Mouse (Mus musculus): Measurements from ENCODE around the gene Gm9008.
"Not testable (repeated sequence)": the region's sequence is repeated elsewhere in the genome, so short reads cannot be mapped to it uniquely, and the experiment has no call there.

The Gm9008 gene

DNA sequence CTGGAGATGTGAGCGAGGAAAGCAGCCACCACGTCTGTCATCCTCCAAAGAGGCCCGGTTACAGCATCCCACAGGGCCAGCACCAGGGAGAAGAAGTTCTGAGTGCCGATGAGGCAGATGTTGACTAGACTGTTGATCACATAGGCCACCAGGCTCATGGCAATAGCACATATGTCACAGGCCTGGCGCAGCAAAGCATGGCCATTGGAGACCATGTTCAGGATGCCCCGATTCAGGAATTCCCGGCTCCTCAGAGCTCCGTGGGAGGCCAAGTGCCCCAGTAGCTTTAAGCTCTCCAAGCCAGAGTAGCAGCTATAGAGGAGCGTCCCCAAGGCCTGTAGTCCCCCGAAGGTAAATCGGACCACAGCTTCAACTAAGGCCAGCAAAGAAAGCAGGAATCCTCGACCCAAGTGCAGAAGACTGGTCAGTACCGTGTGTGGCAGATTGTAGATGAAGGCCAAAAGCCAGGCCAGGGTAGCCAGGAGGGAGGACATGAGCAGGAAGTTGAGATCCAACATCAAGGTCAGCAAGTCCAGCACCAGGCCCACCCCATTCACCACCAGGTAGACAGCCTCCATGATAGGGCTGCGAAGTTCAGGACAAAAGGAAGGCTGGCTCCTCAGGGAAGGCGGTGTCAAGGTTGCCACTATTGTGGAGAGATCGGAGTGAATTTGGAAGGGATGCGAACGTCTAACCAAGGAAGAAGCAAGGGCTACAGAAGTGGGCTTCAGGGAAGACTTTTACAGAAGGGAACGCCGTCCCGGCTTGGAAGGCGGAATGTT is at the start of gene Gm9008:
Gm9008 (minus strand) TSS at position 731 of the 782 bp plus-strand sequence.
- not testable (repeated sequence) for DNase-seq (ENCODE audit: low spot score in 2 of 2)

DNA sequence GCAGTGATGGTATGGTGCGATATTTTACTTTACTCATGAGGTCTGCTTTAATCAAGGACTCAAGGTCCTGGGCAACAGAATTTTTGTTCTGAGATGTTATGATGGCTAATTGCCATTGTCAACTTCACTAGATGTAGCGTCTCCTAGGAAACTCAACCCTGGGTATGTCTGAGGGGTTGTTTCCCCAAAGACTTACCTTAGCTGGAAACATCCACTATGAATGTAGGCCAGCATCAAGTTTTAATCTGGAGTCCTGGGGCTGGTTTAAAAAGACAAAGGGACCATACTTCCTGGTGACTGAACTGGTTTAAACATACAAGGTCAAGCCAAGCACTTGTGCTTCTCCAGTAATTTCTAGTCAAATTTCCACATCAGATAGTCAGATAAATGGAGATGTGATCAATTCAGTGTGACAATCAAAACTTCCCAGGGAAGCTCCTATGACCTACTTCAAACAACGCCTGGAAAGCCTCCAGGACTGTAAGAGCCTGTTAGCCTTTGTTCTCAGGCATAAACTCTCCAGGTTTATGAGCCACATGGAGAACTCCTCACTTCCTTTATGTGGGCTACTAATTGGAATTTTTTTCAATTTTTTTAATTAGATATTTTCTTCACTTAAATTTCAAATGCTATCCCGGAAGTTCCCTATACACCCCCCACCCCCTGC is 24.5 kb upstream of the Gm9008 start:
- DNase-seq (ENCODE audit: low spot score in 2 of 2), result no peak

DNA sequence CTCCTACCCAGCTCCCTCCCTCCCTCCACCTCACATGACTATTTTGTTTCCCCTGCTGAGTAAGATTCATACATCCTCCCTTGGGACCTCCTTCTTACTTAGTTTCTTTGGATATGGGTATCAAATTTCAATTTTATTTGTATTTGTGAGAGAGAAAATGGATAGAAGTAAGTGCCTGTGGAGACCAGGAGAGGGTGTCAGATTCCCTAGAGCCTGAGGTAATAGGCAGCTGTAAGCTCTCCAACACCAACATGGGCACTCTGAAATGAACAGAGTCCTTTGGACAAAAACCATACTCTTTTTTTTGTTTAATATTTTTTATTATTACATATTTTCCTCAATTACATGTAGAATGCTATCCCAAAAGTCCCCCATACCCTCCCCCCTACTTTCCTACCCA is 12.6 kb upstream of the Gm9008 start:
- DNase-seq (ENCODE audit: low spot score in 2 of 2), result no peak

DNA sequence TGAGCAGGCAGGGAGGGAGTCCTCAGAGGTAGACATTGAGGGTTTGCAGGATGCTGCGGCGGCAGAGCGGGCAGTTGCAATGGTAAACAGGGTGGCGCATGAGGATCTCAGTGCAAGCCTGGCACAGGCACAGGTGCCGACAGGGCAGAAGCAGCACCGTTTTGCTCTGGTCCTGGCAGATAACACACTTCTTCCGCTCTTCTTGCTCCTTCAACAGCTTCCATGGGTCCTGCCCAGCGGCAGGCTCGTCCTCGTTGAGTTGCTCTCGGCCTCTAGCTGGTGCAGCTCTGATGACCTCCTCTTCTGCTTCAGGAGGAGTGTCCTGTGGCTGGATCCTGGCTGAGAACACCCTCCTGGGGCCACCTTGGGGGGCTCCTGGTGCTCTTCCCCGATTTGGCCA is 1.2 kb downstream of the Gm9008 start:
- not testable (repeated sequence) for DNase-seq (ENCODE audit: low spot score in 2 of 2)

DNA sequence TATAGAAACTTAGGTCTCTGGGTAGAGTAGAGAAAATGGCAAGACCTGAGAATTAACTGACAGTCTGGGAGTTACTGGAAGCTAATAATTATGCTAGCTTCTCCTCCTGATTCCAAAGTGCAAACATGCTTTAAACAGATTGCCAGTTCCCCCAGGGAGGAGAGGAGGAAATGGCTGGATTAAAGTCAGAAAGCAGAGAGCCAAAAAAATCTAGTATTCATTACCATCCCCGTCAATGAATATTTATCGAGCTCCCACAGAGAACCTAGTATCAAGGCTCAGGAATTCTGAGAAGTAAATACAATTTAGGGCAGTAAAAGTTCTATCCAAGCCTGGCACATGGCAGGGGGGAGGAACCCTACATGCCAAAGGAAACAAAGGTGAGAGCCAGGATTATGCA is 29.4 kb downstream of the Gm9008 start:
- DNase-seq (ENCODE audit: low spot score in 2 of 2), result no peak
